Mouse (Mus musculus) MEL (cell line): Measurements from ENCODE around the gene Pate3.

Experiments used
- CHD2 ChIP-seq: IDR thresholded peaks from 2 replicates; pipeline ENCODE4 v1.6.1; 2011; ENCODE audit warnings: low read length, improper control_type of control experiment
- CTCF ChIP-seq, 3 experiments: IDR thresholded peaks in 2 of 3; conservative IDR thresholded peaks in 1 of 3; 2 replicates each; pipeline ENCODE4 v1.5.1; 2011 to 2012; ENCODE audit warnings: low read length in 3 of 3, low read depth in 2 of 3, mild to moderate bottlenecking in 2 of 3, improper control_type of control experiment in 1 of 3, inconsistent platforms in 1 of 3, mixed read lengths in 1 of 3, moderate library complexity in 1 of 3; ENCODE audit not compliant: control insufficient read depth in 1 of 3, insufficient read depth in 1 of 3, poor library complexity in 1 of 3, severe bottlenecking in 1 of 3
- JUND ChIP-seq: IDR thresholded peaks from 2 replicates; pipeline ENCODE4 v1.6.1; 2011; ENCODE audit warnings: low read depth, mild to moderate bottlenecking, improper control_type of control experiment, low read length
- MAZ ChIP-seq: IDR thresholded peaks from 2 replicates; pipeline ENCODE4 v1.6.1; 2012; ENCODE audit warnings: low read depth, mild to moderate bottlenecking, inconsistent platforms, low read length, improper control_type of control experiment
- MXI1 ChIP-seq: IDR thresholded peaks from 2 replicates; pipeline ENCODE4 v1.6.1; 2011; ENCODE audit warnings: mild to moderate bottlenecking, low read depth, low read length, improper control_type of control experiment
- POLR2A ChIP-seq, 2 experiments: IDR thresholded peaks; 2 replicates each; pipeline ENCODE4 v1.6.1; 2011 to 2012; ENCODE audit warnings: low read length in 2 of 2, mild to moderate bottlenecking in 2 of 2, control low read depth in 1 of 2, improper control_type of control experiment in 1 of 2, low read depth in 1 of 2, moderate library complexity in 1 of 2; ENCODE audit not compliant: control insufficient read depth in 1 of 2, insufficient read depth in 1 of 2, poor library complexity in 1 of 2
- POLR2AphosphoS5 ChIP-seq: IDR thresholded peaks from 2 replicates; pipeline ENCODE4 v1.6.1; 2012; ENCODE audit warnings: low read depth, borderline replicate concordance, mild to moderate bottlenecking, inconsistent platforms, low read length, moderate library complexity, mixed read lengths
- TCF12 ChIP-seq: IDR thresholded peaks from 2 replicates; pipeline ENCODE4 v1.6.1; 2014; ENCODE audit warnings: low read depth, mild to moderate bottlenecking, inconsistent platforms, low read length, improper control_type of control experiment, moderate library complexity

- TF ChIP-seq POLR2A (IDR thresholded peaks at IDR 0.05; ENCODE audit: control insufficient read depth in 1 of 2, insufficient read depth in 1 of 2, low read depth in 1 of 2, low read length in 2 of 2, poor library complexity in 1 of 2) (no peak), CTCF (IDR thresholded peaks at IDR 0.05 in 2 of 3, conservative IDR thresholded peaks at IDR 0.05 in 1 of 3; ENCODE audit: control insufficient read depth in 1 of 3, insufficient read depth in 1 of 3, low read depth in 2 of 3, low read length in 3 of 3, poor library complexity in 1 of 3, severe bottlenecking in 1 of 3) (no peak), CHD2 (no peak), TCF12 (no peak), MXI1 (no peak), MAZ (no peak), POLR2AphosphoS5 (no peak), JUND (no peak)
Measured at GRCm38 (mm10) chr9:35648102-35648501, at the start of gene Pate3.
